Comparison of ENCODE assay signal across 26 mouse cellular contexts in the genomic region with DNA sequence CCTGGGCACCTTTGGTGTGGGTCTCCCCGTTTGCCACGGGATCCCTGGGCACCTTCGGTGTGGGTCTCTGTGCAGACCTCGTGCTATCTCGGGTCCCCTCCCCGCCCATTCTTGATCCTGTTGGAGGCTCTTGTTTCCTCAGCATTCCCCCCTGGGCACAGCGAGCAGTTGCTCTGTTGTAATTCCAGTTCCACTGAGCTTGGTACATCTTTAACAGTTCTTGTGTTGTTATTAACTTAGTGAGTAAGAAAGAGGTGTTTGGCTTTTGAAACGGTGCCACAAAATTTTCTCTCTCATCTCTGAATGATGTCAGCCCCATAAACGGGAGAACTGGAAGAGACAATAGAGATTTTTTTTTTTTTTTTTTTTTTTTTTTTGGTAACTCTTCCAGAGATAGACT.
"Had no signal": no experiment of that assay in that cellular context is flagged by ENCODE, and none has a peak within 500 bp of the region (broad histone marks: within the 10 kb centered on the region; RNA-seq: fewer than 3 reads in every experiment).

No protein-coding gene starts in this region.

- H3K36me3 ChIP-seq: embryonic facial prominence, embryonic 10.5 days; embryonic facial prominence, embryonic 12.5 days; embryonic facial prominence, embryonic 13.5 days; embryonic facial prominence, embryonic 15.5 days; forebrain, embryonic 10.5 days; forebrain, embryonic 12.5 days; forebrain, embryonic 15.5 days; heart, embryonic 10.5 days had no signal

- H3K4me3 ChIP-seq: embryonic facial prominence, embryonic 10.5 days; embryonic facial prominence, embryonic 12.5 days; embryonic facial prominence, embryonic 13.5 days; embryonic facial prominence, embryonic 15.5 days; erythroblast, embryonic 14.5 days; forebrain, embryonic 10.5 days; forebrain, embryonic 12.5 days; forebrain, embryonic 13.5 days; forebrain, embryonic 15.5 days; gastrocnemius, adult 2 months; heart, adult 2 months; heart, embryonic 10.5 days had no signal

- H3K9ac ChIP-seq: embryonic facial prominence, embryonic 12.5 days; embryonic facial prominence, embryonic 13.5 days; embryonic facial prominence, embryonic 15.5 days; forebrain, embryonic 12.5 days; forebrain, embryonic 13.5 days; forebrain, embryonic 15.5 days; forebrain, postnatal 0 days had no signal

- ATAC-seq: forebrain, embryonic 14.5 days; forebrain, embryonic 15.5 days; forebrain, embryonic 16.5 days; forebrain, postnatal 0 days had no signal

- H3K4me2 ChIP-seq: embryonic facial prominence, embryonic 12.5 days; embryonic facial prominence, embryonic 13.5 days; embryonic facial prominence, embryonic 15.5 days; forebrain, embryonic 12.5 days; forebrain, embryonic 13.5 days; forebrain, embryonic 15.5 days had no signal

- H3K4me1 ChIP-seq: embryonic facial prominence, embryonic 12.5 days; forebrain, embryonic 10.5 days; forebrain, embryonic 12.5 days; forebrain, embryonic 13.5 days; forebrain, embryonic 15.5 days; heart, embryonic 10.5 days had no signal

- DNase-seq: cerebellum, adult 9-10 months; cerebellum, adult 9-11 months; cerebellum, postnatal 14 days; cerebellum, postnatal 25 days; cerebellum, postnatal 36 days; embryo, embryonic 11 days; forebrain, postnatal 0 days; gastrocnemius, adult 2 months; gastrocnemius, postnatal 10 days; gastrocnemius, postnatal 14 days; gastrocnemius, postnatal 25 days; gastrocnemius, postnatal 36 days; heart, adult 18-20 months; heart, adult 2 months had no signal

- H3K27me3 ChIP-seq: embryonic facial prominence, embryonic 12.5 days; embryonic facial prominence, embryonic 13.5 days; embryonic facial prominence, embryonic 15.5 days; forebrain, embryonic 12.5 days; forebrain, embryonic 13.5 days; forebrain, embryonic 15.5 days had no signal

- H3K27ac ChIP-seq: embryonic facial prominence, embryonic 10.5 days; embryonic facial prominence, embryonic 12.5 days; embryonic facial prominence, embryonic 13.5 days; embryonic facial prominence, embryonic 15.5 days; forebrain, embryonic 10.5 days; forebrain, embryonic 12.5 days; forebrain, embryonic 13.5 days; forebrain, embryonic 15.5 days; gastrocnemius, adult 2 months; heart, adult 2 months; heart, embryonic 10.5 days had no signal

- H3K9me3 ChIP-seq: embryonic facial prominence, embryonic 10.5 days; embryonic facial prominence, embryonic 12.5 days; embryonic facial prominence, embryonic 13.5 days; embryonic facial prominence, embryonic 15.5 days; forebrain, embryonic 10.5 days; forebrain, embryonic 12.5 days; forebrain, embryonic 13.5 days; forebrain, embryonic 15.5 days; heart, embryonic 10.5 days had no signal
